Mouse (Mus musculus): ENCODE measurements around the gene Cdkn1a. TPM values are rescaled to one million over a fixed set of nuclear protein-coding genes. Genes with fewer than 3 reads are reported as not detected.

The Cdkn1a gene
- total RNA-seq, 2 experiments from 2014 or later: 1.3 to 7.8 TPM

DNA sequence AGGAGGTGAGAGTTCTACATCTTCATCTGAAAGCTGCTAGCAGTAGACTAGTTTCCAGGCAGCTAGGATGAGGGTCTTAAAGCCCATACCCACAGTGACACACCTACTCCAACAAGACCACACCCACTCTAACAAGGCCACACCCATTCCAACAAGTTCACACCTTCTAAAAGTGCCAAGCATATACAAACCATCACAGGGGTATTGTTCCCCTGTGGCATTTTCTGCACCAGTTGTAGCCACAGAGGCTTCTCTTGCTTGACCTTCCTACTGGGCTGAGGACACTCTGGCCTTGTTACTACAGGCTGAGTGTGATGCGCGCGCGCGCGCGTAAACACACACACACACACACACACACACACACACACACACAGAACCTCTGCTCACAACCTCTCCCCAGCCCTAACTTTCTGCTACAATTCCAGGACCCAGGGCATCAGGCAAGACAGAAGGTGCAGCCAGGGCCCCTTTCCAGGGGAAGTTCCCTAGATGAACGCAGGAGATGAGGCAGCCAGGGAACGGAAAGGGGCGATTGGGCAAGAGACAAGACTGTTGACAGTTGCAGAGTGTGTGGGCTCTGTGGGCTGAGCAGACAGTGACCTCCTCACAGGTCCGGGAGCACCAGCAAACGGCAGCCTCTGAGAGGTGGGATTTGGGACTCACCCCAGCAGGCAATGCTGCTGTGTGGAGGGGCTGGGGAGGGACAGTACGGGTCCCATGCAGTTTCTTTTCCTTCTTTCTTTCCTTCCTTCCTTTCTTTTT is 23.0 kb downstream of the Cdkn1a start, which contains the start of gene Rab44:
Gene Rab44, plus strand, starts transcription at position 555 of the 762 bp plus-strand sequence.
- peak; percentile 88 for ATAC-seq (replicated peaks; ENCODE audit: poor library complexity)

DNA sequence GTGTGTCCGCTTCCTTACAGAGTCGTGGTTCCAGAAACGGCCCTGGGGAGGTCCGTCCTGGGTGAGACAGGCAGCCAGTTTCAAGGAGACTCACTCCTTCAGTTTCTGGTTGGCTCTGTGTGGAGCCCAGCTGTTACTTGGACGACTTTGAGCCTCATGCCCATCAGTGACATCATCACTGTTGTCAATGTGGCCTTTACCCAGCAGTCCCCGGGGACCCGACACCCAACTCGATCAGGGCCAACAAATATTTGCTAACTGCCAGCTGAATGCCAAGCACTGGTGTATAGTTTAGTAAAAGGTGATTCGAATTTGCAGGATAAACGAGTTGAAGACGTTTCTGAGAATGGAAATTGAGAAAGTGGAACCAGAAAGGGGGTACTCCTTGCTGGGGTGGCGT is 25.2 kb downstream of the Cdkn1a start:
- no peak for ATAC-seq (replicated peaks; ENCODE audit: poor library complexity)

DNA sequence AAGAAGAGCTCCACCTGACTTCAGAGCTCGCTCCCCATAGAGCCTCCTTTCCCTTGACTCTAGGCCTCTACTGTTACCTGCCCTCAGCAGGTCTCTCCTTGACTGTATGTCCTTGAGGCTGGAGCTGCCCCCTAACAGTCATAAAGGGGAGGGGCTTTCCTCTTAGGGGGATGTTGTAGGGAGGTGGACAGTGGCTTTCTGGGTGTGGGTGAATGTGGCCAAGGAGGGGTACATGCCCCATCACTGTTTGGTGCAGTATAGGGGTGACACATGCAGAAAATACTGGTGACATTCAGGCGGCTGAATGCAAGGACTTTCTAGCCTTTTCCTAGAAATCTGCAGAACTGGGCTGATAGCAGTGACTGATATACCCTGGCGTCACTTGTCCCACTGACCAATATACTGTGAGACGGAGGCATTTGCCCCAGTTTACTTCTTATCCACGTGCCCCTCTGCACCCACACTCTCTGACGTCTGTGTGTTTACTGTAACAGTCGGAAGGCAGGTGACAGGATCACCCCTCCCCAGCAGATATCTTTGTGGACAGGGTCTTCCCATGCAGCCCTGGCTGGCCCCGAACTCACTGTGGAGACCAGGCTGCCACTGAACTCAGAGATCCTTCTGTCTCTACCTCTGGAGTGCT is 26.4 kb downstream of the Cdkn1a start:
- ATAC-seq (replicated peaks; ENCODE audit: poor library complexity): no peak

DNA sequence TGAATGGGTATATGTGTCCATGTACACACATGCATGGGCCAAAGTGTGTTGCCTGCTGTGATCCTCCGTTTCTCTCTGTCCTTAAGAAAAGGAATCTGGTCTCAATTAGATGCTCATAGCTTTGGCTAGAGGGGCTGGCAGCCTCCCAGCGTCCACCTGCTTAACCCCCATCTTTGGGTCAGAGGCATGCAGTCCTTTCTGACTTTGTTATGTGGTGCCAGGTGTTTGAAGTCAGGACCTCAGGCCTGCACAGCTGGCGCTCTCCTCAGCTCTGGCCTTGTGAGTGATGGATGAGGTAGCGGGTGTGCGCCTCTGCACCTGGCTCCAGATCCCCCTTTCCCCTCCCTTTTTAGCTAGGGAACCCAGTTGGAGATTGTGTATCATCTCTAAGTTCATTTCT is 27.3 kb downstream of the Cdkn1a start:
- ATAC-seq (replicated peaks; ENCODE audit: poor library complexity): no peak

DNA sequence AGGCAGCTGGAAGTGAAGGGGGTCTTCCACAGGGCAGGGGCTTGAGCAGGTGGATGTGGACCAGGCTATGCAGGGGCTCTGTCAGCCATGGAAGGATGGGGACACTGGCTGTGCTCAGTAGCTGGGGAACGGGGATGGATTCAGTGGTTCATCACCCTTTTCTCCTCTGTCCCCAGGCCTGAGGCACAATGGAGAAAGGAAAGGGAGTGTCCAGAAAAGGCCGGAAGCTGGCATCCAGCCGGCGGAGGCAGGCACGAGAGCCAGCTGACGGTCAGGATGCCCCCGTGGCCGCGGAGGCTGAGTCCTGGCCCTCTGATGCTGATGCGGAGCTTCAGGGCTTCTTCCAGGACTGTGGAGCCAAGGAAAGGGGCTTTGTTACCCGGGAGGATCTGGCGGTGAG is 29.9 kb downstream of the Cdkn1a start:
- no peak for ATAC-seq (replicated peaks; ENCODE audit: poor library complexity)

DNA sequence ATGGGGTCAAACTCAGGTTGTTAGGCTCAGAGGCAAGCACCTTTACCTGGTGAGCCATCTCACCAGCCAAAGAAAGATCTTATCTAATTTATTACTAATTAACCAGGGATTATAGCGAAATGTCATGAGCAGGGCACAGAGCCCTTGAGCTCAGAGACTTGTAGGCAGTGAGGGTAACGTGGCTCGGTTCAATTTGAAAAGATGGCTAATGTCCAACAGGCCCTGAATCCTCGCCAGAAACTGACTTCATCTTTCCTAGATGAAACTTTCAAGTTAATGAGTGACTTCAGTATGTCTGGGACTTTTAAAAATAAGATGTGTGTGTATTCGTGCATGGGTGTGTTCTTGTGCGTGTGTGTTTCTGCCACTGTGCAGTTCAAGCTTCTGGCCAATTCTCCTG is 32.0 kb downstream of the Cdkn1a start:
- ATAC-seq (replicated peaks; ENCODE audit: poor library complexity): no peak

DNA sequence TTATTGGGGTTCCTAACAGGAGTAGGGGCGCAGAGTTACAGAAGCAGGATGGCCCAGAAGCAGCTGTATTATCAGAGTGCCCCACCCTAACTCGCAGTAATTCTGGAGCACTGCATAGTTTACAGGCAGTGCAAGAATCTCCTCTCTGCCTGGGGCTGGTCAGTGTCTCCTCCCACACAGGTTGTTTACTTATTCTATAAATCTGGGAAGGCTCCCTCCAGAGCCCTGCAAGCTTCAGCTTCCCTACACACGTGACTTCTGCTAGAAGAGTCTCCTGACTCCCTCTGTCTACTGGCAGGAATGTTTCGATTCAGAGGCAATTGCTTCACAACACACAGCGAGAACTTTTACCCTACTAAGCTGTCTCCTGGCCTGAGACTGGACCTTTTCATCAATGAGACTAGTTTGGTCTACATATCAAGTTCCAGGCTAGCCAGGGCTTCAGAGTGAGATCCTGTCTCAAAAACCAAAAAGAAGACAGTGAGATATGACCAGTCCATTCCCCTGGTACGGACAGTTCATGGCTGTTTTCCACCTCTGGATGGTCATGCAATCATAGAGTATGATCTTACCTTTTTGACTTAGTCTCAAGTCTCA is 32.9 kb downstream of the Cdkn1a start:
- ATAC-seq (replicated peaks; ENCODE audit: poor library complexity): no peak

DNA sequence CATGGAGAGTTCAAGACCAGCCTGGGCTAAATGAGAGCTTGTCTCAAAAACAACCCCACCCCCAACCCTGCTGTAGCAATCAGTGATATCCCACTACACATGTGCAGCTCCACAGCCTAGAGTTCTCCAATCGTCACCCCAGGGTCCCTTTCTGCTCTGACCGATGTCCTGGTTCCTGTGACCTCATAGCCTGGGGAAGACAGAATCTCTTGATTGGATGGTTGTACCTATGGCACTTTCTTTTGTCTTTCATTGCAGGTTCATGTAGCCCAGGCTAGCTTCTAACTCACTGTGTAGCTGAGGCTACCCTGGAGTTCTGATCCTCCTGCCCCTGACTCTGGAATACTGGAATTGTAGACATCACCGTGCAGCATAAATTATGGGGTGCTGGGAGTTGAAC is 35.8 kb downstream of the Cdkn1a start:
- ATAC-seq (replicated peaks; ENCODE audit: poor library complexity): no peak

DNA sequence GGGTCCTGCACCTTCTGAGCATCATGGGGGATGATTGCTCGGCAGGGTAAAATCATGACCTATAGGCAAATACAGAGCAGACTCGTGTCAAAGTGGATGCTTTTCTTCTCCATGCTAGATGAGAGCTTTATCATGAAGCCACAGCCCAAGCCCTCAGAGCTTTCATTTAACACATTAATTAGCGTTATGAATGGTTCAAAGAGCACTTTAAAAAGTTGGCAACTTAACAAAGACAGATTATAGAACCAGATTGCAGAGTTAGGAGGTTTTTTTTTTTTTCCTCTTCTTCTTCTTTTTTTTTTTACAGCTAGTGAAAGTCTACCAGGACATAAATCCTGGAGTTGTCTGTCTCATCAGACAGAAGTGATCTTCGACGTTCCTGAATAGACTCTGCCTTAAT is 38.6 kb downstream of the Cdkn1a start:
- no peak for ATAC-seq (replicated peaks; ENCODE audit: poor library complexity)

DNA sequence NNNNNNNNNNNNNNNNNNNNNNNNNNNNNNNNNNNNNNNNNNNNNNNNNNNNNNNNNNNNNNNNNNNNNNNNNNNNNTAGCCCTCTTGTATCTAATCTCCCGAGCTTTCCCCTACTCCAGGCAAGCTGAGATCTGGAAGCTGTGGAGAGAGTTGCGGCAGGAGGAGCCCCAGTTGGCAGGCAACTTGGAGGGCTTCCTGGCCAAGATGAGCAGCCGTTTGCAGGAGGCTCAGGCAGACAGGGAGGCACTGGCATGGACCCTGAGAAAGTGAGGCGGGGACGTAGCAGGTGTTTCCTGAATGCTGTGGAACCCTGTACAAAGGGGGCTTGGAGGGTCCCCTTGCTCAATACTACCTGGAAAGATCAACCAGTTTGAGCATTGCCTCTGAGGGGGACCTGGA is 44.3 kb downstream of the Cdkn1a start:
- no peak for ATAC-seq (replicated peaks; ENCODE audit: poor library complexity)

DNA sequence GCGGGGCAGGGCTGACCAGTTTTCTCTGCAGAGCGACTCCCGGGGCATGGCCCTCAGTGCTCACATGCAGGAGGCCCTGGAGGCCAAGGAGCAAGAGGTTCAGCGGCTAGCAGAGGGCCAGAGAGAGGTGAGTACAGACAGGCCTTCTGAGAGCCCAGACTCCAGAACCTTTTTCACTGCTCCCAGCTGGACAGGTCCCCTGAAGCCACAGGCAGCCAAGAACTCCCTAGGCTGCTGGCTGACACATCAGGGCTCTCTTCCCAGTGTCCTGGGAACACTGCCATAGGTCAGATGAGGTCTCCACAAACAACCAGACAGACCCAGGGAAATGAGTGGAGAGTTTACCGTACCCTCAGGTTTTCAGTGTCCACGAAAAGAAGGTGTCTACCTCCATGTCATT is 45.5 kb downstream of the Cdkn1a start:
- ATAC-seq (replicated peaks; ENCODE audit: poor library complexity): no peak

DNA sequence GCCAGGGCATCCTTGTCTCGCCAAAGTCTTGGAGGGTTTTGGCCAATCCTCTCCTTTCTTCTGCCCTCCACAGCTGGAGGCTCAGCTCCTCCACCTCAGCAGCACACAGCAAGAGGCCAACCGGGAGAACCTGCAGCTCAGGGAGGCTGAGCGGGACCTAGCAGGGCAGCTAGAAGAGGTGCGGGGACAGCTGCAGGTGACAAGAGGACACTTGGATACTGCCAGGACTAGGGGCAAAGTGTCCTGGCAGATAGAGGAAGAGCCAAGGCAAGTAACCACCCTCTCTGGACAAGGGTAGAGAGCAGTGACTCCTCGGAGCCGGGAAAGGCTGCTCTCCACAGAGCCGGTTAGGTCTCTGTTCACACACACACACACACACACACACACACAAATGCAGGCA is 47.1 kb downstream of the Cdkn1a start:
- no peak for ATAC-seq (replicated peaks; ENCODE audit: poor library complexity)

DNA sequence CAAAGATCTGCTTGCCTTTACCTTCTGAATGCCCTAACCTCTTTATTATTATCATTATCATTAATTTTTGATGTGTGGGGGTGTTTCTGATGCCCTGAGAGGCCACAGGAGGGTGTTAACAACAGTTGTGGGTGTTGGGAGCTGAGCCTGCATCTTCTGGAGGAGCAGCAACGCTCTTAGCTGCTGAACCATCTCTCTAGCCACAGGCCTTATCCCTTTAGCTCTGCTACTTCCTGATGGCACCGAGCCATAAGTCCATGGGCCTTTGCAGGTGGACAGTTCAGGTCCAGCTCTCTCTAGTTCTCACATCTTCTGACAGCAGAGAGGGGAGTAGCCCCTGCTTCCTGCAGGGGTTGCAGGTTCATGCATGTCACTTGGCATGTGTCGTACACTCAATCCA is 50.8 kb downstream of the Cdkn1a start:
- ATAC-seq (replicated peaks; ENCODE audit: poor library complexity): no peak

DNA sequence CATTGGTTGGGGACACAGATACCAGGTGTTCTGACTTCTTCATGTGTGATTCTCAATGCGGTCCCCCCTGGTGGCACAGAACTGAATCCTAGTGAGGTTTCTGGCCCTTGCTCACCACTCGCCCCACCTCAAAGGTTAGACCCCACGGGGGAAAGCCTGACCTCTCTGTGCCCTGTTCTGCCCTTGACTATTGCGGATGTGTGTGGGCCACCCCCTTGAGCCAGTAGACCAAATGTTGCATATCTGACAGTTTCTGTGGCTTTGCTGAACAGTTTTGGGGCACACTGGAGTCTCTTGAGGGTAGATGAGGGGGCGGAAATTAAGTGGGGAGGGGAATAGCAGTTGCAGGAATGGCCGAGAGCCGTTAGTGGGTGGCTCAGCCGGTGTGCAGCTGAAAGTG is 52.5 kb downstream of the Cdkn1a start:
- ATAC-seq (replicated peaks; ENCODE audit: poor library complexity): peak; percentile 56

DNA sequence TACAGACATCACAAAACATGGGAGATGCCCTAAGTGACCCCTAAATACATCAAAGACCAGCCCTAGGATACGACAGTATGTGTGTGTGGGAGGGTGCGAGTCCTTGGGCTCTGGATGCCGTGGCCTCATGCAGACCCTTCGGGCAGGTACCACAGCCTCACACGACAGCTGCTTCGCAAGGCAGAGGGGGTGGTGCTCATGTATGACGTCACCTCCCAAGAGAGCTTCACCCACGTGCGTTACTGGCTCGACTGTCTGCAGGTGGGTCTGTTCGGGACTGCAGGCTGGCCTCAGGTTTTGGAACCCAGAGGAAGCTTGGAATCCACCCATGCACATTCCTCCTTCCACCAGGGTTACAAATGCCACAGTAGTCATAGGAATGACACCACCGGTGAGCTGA is 54.3 kb downstream of the Cdkn1a start:
- ATAC-seq (replicated peaks; ENCODE audit: poor library complexity): no peak

DNA sequence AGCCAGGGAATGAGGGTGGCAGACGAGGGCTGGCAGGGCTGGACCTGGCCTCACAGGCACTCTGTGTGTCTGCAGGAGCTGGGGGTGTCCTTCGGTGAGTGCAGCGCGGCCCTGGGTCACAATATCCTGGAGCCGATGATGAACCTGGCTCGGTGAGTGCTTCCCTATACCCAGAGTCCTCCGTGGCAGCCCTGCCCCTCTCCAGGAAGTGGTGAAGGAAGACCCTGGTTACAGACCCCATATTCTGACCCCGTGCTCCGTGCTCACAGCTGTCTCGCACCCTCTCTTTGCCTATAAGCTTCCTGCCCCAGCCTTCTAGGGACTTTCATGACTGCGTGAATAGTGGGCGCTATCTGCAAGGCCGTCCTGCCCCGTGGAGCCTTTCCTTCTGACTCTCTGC is 56.5 kb downstream of the Cdkn1a start:
- ATAC-seq (replicated peaks; ENCODE audit: poor library complexity): no peak

DNA sequence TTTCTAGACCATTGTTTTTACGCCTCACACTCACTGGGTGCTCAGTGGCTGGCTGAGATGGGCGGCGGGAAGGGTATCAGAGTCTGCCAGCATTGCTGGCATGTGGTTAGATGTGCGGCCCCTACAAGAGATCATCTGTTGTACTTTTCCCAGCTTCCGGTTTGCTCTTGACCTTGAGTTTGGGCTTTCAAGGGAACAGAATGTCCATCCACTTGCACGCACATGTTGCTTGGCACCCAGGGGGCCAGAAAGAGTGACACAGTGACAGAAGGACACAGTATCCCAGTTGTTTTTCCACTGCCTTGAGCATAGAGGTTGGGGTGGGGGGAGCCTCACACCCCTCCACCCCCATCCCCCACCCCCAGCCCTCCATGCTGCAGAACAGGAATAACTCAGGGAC is 57.0 kb downstream of the Cdkn1a start:
- no peak for ATAC-seq (replicated peaks; ENCODE audit: poor library complexity)

DNA sequence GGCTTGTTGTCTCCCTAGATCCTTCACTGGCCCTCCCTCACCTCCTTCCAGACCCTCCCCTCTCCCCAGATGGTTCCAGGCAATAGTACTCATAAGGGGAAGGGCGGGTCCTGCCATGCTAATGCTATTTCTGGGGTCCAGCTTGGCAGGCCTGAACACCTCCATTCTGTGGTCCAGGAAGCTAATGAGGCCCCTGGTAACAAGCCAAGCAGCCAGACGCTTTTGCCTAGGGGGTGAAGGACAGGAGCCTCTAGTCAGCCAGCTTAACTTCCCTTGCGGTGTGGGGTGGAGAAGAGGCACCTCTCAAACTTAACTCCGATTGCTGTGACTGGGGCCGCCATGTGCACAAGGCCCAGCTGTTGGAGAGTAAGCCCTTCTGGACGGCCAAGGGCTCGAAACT is 59.0 kb downstream of the Cdkn1a start:
- 0 out of 2 replicates have a peak, but pooled peaks have one; percentile 15 for ATAC-seq (replicated peaks; ENCODE audit: poor library complexity)

Data from megakaryocyte progenitor cell, adult 5-6 weeks (primary cell).